Mouse (Mus musculus) limb, embryonic 13.5 days (tissue): Measurements from ENCODE around the gene Crnn. TPM values are rescaled to one million over a fixed set of nuclear protein-coding genes. Genes with fewer than 3 reads are reported as not detected.

Source experiments
- polyA plus RNA-seq: library from polyadenylated mRNA; unstranded; fragments of >200 nt; fragmentation: Nextera tagmentation; extraction: Ambion mirVana; gene quantifications from 2 replicates; pipeline ENCODE4 v1.2.1, GENCODE M21; 2015

Crnn gene
- polyA plus RNA-seq, 1 experiment from 2014 or later: not detected

Other genes starting within 250 kb of the Crnn start
- not detected in 2 replicates for gene Lce3a, start 218.6 kb upstream of the Crnn start, polyA plus RNA-seq
- gene Lce3b, start 211.8 kb upstream of the Crnn start, polyA plus RNA-seq: not detected in 2 replicates
- gene Lce3c, start 200.3 kb upstream of the Crnn start, polyA plus RNA-seq: 0.28 TPM in 1 of 2 replicates, not detected in the other
- gene Lce3d, start 187.4 kb upstream of the Crnn start, polyA plus RNA-seq: not detected in 2 replicates
- not detected in 2 replicates for gene Lce3e, start 177.7 kb upstream of the Crnn start, polyA plus RNA-seq
- not detected in 2 replicates for gene Lce3f, start 152.6 kb upstream of the Crnn start, polyA plus RNA-seq
- 0.42 and 1.0 TPM in 2 replicates for gene Crct1, start 129.1 kb upstream of the Crnn start, polyA plus RNA-seq
- not detected in 2 replicates for gene Lce1m, start 125.7 kb upstream of the Crnn start, polyA plus RNA-seq
- gene Gm4858, start 76.0 kb upstream of the Crnn start, polyA plus RNA-seq: not detected in 2 replicates
- not detected in 2 replicates for gene Flg2, start 52.5 kb downstream of the Crnn start, polyA plus RNA-seq
- not detected in 2 replicates for gene Flg, start 128.7 kb downstream of the Crnn start, polyA plus RNA-seq
- gene Hrnr, start 175.0 kb downstream of the Crnn start, polyA plus RNA-seq: 0.03 TPM in 1 of 2 replicates, not detected in the other
- gene Rptn, start 248.9 kb downstream of the Crnn start, polyA plus RNA-seq: not detected in 2 replicates